Mouse (Mus musculus) layer of hippocampus, adult 2 months (tissue): ENCODE results near the gene Rcor1. TPM values are rescaled to one million over a fixed set of nuclear protein-coding genes. Genes with fewer than 3 reads are reported as not detected.

ENCODE experiments used
- DNase-seq, 2 experiments: peaks; one replicate each; pipeline ENCODE4 v3.0.0; 2022; ENCODE audit warnings: low spot score in 2 of 2
- H3K27ac ChIP-seq: fragments of 200-600 bp; 2 replicates; pipeline ENCODE4 v1.8.1; 2022
- H3K4me3 ChIP-seq: fragments of 200-600 bp; 2 replicates; pipeline ENCODE4 v1.8.1; 2022; ENCODE audit warnings: mild to moderate bottlenecking
- CTCF ChIP-seq: fragments of 200-600 bp; conservative IDR thresholded peaks from 2 replicates; pipeline ENCODE4 v1.8.1; 2022; ENCODE audit warnings: antibody characterized with exemption, mild to moderate bottlenecking, moderate library complexity
- total RNA-seq, 2 experiments: library from RNA; stranded (reverse); gene quantifications; 2 replicates each; pipeline ENCODE4 v1.2.3; 2021

The Rcor1 gene
- total RNA-seq, 2 experiments from 2014 or later: 15.6 to 19.3 TPM

GRCm38 (mm10) chr12:111152981-111153710 is 114.0 kb downstream of the Rcor1 start:
- no peak for DNase-seq
- Histone ChIP-seq H3K4me3 (no peak overlapping the region), H3K27ac (no peak overlapping the region)
- no peak for TF ChIP-seq CTCF

GRCm38 (mm10) chr12:111153946-111154345 is 114.8 kb downstream of the Rcor1 start:
- DNase-seq: no peak
- no peak for TF ChIP-seq CTCF
- no peak overlapping the region for H3K27ac ChIP-seq
- no peak overlapping the region for H3K4me3 ChIP-seq

- H3K4me3 ChIP-seq: no peak overlapping the region
- TF ChIP-seq CTCF: no peak
- no peak overlapping the region for H3K27ac ChIP-seq
- DNase-seq: no peak
Measured at GRCm38 (mm10) chr12:111154641-111155040, 115.5 kb downstream of the Rcor1 start.

DNA sequence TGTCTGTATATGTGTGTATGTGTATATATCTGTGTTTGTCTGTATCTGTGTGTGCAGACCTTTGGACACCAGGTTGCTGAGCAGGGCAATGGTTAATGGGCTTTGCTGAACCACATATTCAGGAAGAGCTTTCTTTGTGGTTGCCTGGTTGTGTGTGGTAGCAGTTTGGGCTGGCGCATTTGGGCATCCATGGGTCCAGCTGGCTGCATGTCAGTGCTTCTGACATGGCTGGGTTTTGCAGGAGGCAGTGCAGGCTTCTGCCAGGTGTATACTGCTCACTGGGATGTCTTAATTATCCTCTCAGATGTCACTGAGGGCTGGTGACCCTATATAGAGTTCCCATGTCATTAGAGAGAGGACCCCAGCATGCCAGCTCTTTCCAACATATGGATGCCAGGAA is 116.6 kb downstream of the Rcor1 start:
- no peak for DNase-seq
- Histone ChIP-seq H3K27ac (no peak overlapping the region), H3K4me3 (no peak overlapping the region)
- no peak for TF ChIP-seq CTCF

- no peak for TF ChIP-seq CTCF
- Histone ChIP-seq H3K27ac (peak overlapping the region; percentile 7; the same call in 1 of the 2 replicates), H3K4me3 (no peak overlapping the region)
- DNase-seq: no peak
Measured at GRCm38 (mm10) chr12:111159659-111160428, 120.7 kb downstream of the Rcor1 start.

DNA sequence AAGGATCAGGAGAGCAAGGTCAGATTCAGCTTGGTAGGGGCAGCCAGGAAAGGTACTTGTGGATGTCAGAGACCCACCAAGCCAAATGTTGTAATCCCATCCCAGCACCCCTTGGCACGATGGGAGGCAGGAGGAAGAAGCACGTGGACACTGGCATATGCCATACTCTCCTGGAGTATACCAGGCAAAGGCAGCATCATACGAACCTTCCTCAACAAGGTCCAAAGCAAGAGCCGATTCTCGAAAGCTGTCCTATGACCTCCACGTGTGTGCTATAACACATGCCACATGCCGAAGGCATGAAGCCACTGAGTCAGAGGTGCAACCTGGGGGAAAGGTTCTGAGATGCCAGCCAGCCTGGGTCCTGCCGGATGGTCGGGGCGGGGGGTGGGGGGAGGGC is 121.7 kb downstream of the Rcor1 start:
- H3K27ac ChIP-seq: no peak overlapping the region; the same call in 1 of the 2 replicates

DNA sequence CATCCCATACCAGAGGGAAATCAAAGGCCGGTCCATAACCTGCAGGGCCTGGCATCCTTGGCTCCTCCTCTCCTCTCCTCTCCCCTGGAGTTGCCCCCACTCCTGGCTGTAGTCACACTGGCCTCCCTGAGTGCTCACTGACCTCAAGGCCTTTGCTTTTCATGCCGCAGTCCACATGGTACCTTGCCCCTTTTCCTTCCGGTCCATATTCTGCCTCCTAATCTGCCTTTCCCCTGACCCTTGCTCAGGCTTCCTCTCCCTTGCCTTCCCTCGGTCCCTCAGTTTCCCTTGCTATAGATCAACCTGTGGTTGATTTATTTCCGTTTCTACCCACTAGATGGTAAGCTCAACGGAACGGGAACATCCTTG is 122.8 kb downstream of the Rcor1 start:
- Histone ChIP-seq H3K27ac (peak overlapping the region; percentile 83), H3K4me3 (peak overlapping the region; percentile 19; the same call in 1 of the 2 replicates)
- DNase-seq: no peak
- TF ChIP-seq CTCF: no peak

More for the DNA sequence above, 121.7 kb downstream of the Rcor1 start:
- H3K4me3 ChIP-seq: no peak overlapping the region
- TF ChIP-seq CTCF: no peak
- no peak for DNase-seq

DNA sequence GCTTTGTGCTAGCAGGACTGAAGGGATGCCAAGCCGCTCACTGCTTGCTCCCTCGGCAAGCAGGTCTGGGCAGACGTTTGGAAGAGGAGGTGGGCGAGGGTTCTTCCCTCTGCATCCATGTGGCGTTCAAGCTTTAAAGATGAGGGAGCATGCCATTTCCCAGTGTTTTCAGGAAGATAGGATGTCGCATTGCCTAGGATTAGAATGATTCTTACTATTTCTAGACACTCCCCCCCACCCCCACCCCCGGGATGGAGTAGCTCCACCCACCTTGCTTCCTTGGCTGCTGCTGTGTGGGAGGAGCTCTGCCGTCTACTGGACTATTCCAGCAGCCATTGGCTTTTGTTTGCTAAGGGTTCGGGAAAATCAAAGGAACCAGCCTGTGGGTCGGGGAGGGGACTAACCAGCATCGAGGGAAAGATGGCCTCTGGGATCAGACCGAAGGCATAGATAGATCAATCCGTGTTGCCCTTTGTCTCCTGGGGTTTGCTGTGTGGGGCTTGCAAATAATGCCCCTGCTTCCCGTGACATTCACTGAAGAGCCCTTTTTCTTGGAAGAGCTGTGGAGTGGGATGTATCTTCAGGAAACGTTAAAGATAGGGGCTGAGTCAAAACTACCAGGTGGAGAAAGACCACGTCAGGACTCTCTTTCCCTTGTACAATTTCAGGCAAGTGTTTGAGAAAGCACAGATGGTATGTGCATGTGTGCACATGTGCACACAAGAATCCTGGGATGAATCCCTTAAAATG is 123.3 kb downstream of the Rcor1 start:
- Histone ChIP-seq H3K4me3 (peak overlapping the region; percentile 19), H3K27ac (peak overlapping the region; percentile 83)
- TF ChIP-seq CTCF: no peak
- DNase-seq: peak; percentile 38 to 54

DNA sequence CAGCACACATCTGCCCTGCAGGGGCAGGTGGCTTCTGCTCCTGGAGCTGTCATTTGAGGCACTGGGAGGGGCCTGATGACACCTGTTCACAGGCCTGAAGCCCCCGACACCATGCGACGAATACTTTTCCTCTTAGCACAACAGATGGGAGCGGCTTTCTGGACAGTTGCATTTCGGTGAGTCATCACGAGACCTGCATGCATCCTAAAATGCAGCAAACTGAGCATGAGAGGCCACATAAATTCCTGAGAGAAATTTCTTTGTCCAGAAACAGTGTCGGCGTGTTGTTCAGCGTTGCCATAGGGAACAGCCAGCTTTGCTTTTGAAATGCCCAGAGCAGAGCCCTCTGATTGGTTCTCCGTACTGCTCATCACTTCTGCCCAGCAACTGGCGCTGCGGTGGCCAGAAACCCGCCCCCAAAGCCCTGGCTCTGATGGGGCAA is 125.2 kb downstream of the Rcor1 start:
- Histone ChIP-seq H3K4me3 (peak overlapping the region; percentile 48), H3K27ac (peak overlapping the region; percentile 88)
- peak; percentile 84 to 89 for DNase-seq
- TF ChIP-seq CTCF: no peak

GRCm38 (mm10) chr12:111165146-111165812 is 126.1 kb downstream of the Rcor1 start:
- H3K27ac ChIP-seq: peak overlapping the region; percentile 88
- DNase-seq: peak in 1 of 2 experiments; percentile 41
- H3K4me3 ChIP-seq: peak overlapping the region; percentile 53
- peak; percentile 64 for TF ChIP-seq CTCF

Other genes starting within 250 kb of the Rcor1 start
- gene Mok, start 198.4 kb upstream of the Rcor1 start, total RNA-seq: 10 to 100 TPM; 10.4 to 13.7 TPM
- 10 to 100 TPM; 12.8 to 13.2 TPM for gene Zfp839, start 189.1 kb upstream of the Rcor1 start, total RNA-seq
- gene Cinp, start 150.2 kb upstream of the Rcor1 start, total RNA-seq: 10 to 100 TPM; 63.4 to 65.1 TPM
- gene Tecpr2, start 150.1 kb upstream of the Rcor1 start, total RNA-seq: 10 to 100 TPM; 39.5 to 42.0 TPM
- gene Ankrd9, start 60.3 kb upstream of the Rcor1 start, total RNA-seq: 10 to 100 TPM; 10.8 to 14.1 TPM
- 10 to 100 TPM; 58.2 to 64.1 TPM for gene Traf3, start 127.0 kb downstream of the Rcor1 start, total RNA-seq
- not detected for gene 4930595D18Rik, start 145.1 kb downstream of the Rcor1 start, total RNA-seq
- gene Amn, start 231.7 kb downstream of the Rcor1 start, total RNA-seq: 1 to 10 TPM; 4.7 to 5.4 TPM